Mouse (Mus musculus) megakaryocyte-erythroid progenitor cell, adult 5 weeks (primary cell): ENCODE measurements around the gene Olfr1330. TPM values are rescaled to one million over a fixed set of nuclear protein-coding genes. Genes with fewer than 3 reads are reported as not detected.

Experiments used
- polyA plus RNA-seq: library from polyadenylated mRNA; stranded (reverse); fragments of >175 nt; gene quantifications from 2 replicates; pipeline ENCODE4 v1.2.3, GENCODE M21; 2012

Gene Olfr1330
- not detected in 2 replicates for polyA plus RNA-seq

GRCm38 (mm10) chr4:118888297-118888696, at the start of gene Olfr1330:
Gene Olfr1330 (plus strand): TSS chr4:118888597.

GRCm38 (mm10) chr4:118864349-118864748, 24.0 kb upstream of the Olfr1330 start, which contains the start of gene Olfr1331:
Gene Olfr1331 (plus strand): TSS chr4:118864649.

GRCm38 (mm10) chr4:118917365-118917764, 29.0 kb downstream of the Olfr1330 start, which contains the start of gene Olfr1329:
Gene Olfr1329 (minus strand): TSS chr4:118917465.

GRCm38 (mm10) chr4:118938512-118938911, 50.1 kb downstream of the Olfr1330 start, which contains the start of gene Olfr1328:
Gene Olfr1328 (minus strand): TSS chr4:118938612.

Other genes with a start within 250 kb of the Olfr1330 start
- gene Olfr62, start 229.6 kb upstream of the Olfr1330 start, polyA plus RNA-seq, result not detected in 2 replicates
- gene Olfr1342, start 195.8 kb upstream of the Olfr1330 start, polyA plus RNA-seq, result not detected in 2 replicates
- gene Olfr1341, start 185.1 kb upstream of the Olfr1330 start, polyA plus RNA-seq, result not detected in 2 replicates
- not detected in 2 replicates for gene Olfr1340, start 168.5 kb upstream of the Olfr1330 start, polyA plus RNA-seq
- gene Olfr1339, start 156.4 kb upstream of the Olfr1330 start, polyA plus RNA-seq, result not detected in 2 replicates
- 0.02 TPM in 1 of 2 replicates, not detected in the other for gene Olfr1338, start 129.9 kb upstream of the Olfr1330 start, polyA plus RNA-seq
- gene Olfr1337, start 106.0 kb upstream of the Olfr1330 start, polyA plus RNA-seq, result not detected in 2 replicates
- not detected in 2 replicates for gene Olfr1335, start 78.7 kb upstream of the Olfr1330 start, polyA plus RNA-seq
- not detected in 2 replicates for gene Olfr1333, start 52.3 kb upstream of the Olfr1330 start, polyA plus RNA-seq
- gene Olfr1331, start 23.9 kb upstream of the Olfr1330 start, polyA plus RNA-seq, result not detected in 2 replicates
- gene Olfr1329, start 28.9 kb downstream of the Olfr1330 start, polyA plus RNA-seq, result not detected in 2 replicates
- not detected in 2 replicates for gene Olfr1328, start 50.0 kb downstream of the Olfr1330 start, polyA plus RNA-seq
- 0.09 TPM in 1 of 2 replicates, not detected in the other for gene Lao1, start 73.0 kb downstream of the Olfr1330 start, polyA plus RNA-seq
- gene Slc2a1, start 220.1 kb downstream of the Olfr1330 start, polyA plus RNA-seq, result 24.4 and 31.9 TPM in 2 replicates